Mouse (Mus musculus) midbrain, embryonic 14.5 days (tissue): ENCODE results near the gene Sfxn5. TPM values are rescaled to one million over a fixed set of nuclear protein-coding genes. Genes with fewer than 3 reads are reported as not detected.
A peak's percentile ranks its signal among the peaks of the same experiment; 100 is the strongest.

Source experiments
- ATAC-seq: fragments of 200-750 bp; cut with Nextera tagmentation; 2 replicates; pipeline ENCODE4 v1.8.0; 2017; ENCODE audit warnings: moderate number of reproducible peaks, moderate library complexity; ENCODE audit not compliant: low FRiP score, low TSS enrichment
- DNase-seq: peaks from one replicate; pipeline ENCODE4 v3.0.0-alpha.2; 2015
- H3K27ac ChIP-seq: fragments of 300-500 bp; sonication (generic); replicated peaks from 2 replicates; pipeline ENCODE4 v1.5.1; 2014; ENCODE audit warnings: mild to moderate bottlenecking, low read depth, low read length, moderate library complexity
- H3K27me3 ChIP-seq: fragments of 300-500 bp; sonication (generic); 2 replicates; pipeline ENCODE4 v1.6.1; 2014; ENCODE audit warnings: low read length, control low read depth, mixed read lengths; ENCODE audit not compliant: control insufficient read depth, insufficient read depth
- H3K36me3 ChIP-seq: fragments of 300-500 bp; sonication (generic); 2 replicates; pipeline ENCODE4 v1.6.1; 2014; ENCODE audit warnings: low read length, control low read depth; ENCODE audit not compliant: control insufficient read depth, insufficient read depth
- H3K4me1 ChIP-seq: fragments of 300-500 bp; sonication (generic); 2 replicates; pipeline ENCODE4 v1.6.1; 2014; ENCODE audit warnings: mild to moderate bottlenecking, antibody characterized with exemption, low read length, control low read depth; ENCODE audit not compliant: control insufficient read depth, insufficient read depth
- H3K4me2 ChIP-seq: fragments of 300-500 bp; sonication (generic); 2 replicates; pipeline ENCODE4 v1.6.1; 2014; ENCODE audit warnings: mild to moderate bottlenecking, low read length, moderate library complexity
- H3K4me3 ChIP-seq: fragments of 300-500 bp; sonication (generic); replicated peaks from 2 replicates; pipeline ENCODE4 v1.5.1; 2014; ENCODE audit warnings: low read depth, low read length
- H3K9ac ChIP-seq: fragments of 300-500 bp; sonication (generic); replicated peaks from 2 replicates; pipeline ENCODE4 v1.6.1; 2014; ENCODE audit warnings: mild to moderate bottlenecking, low read length, moderate library complexity
- H3K9me3 ChIP-seq: fragments of 300-500 bp; sonication (generic); 2 replicates; pipeline ENCODE4 v1.6.1; 2016; ENCODE audit warnings: low read length, control low read depth, mixed read lengths; ENCODE audit not compliant: control insufficient read depth
- WGBS: fragments of 180-500 bp; shearing (Covaris S2); extraction: QIAGEN DNeasy Blood & Tissue Kit; methylation state at CpG from one replicate; pipeline ENCODE4 v1.1.7; 2014; 5-methylcytosine and 5-hydroxymethylcytosine counted together
- polyA plus RNA-seq: library from polyadenylated mRNA; unstranded; fragments of >200 nt; fragmentation: Nextera tagmentation; extraction: Ambion mirVana; gene quantifications from 2 replicates; pipeline ENCODE4 v1.2.1, GENCODE M21; 2014

Sfxn5 gene
- polyA plus RNA-seq, 1 experiment from 2014 or later, result 15.6 TPM

DNA sequence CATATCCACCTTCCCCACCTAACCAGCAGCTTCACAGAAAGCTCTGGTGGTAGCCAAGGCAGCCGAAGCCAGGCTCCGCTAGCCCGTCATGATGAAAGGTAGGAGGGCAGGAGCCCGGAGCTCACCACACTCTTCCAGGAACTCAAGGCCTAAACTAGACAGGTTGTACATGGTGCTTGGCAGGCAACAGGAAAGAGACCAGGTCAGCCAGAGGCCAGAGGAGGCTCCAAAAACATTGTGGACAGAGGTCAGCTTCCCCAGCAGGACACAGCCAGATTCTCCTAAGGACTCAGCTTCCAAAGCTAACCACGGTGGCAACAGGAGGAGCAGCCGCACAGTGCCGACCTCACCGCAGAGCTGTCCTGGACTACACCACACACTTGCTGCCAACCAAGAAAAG is 9.8 kb upstream of the Sfxn5 start:
- Histone ChIP-seq H3K27me3 (no peaks in the 10 kb centered on the region), H3K4me1 (no peaks in the 10 kb centered on the region), H3K36me3 (peaks cover 20% of the 10 kb centered on the region), H3K9ac (no peak overlapping the region), H3K4me2 (no peak overlapping the region), H3K9me3 (no peaks in the 10 kb centered on the region), H3K27ac (no peak overlapping the region), H3K4me3 (no peak overlapping the region)
- ATAC-seq, result no peak
- 94% methylated on average over 8 of the region's 8 CpGs for WGBS
- DNase-seq, result no peak

DNA sequence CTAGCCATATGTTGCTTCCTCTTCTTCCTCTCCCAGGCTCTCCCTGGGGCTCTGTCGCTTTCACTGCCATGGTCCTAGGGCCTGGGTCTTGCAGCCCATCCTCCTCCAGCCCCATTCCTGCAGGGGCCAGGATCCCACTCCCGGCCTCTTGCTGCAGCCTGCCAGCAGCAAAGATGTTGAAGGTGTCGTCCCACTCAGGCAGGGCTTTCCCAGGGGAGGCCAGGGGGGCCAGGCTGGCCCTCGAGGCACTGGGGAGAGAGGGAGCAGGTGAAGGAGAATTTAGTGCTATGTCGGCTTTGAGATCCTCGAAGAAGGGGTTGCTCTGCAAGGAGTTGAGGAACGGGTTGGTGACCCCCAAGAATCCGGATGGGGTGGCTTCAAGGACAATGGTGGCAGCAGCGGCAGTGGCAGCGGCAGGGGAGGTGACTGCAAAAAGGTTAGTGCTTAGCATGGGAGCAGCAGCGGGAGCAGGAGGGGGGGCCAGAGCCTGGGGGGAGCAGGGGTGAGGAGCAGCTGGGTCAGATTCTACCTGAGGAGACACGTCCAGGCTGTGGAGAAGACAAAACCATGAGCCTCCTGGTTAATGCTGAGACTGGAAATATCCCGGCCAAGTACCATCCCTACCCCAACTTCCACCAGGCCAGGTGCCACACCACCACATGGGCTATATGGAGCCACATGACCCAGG is 8.7 kb upstream of the Sfxn5 start:
- H3K27ac ChIP-seq, result no peak overlapping the region
- H3K4me3 ChIP-seq, result no peak overlapping the region
- no peak overlapping the region for H3K9ac ChIP-seq
- no peaks in the 10 kb centered on the region for H3K9me3 ChIP-seq
- DNase-seq, result no peak
- H3K36me3 ChIP-seq, result peaks cover 18% of the 10 kb centered on the region
- no peaks in the 10 kb centered on the region for H3K27me3 ChIP-seq
- no peaks in the 10 kb centered on the region for H3K4me1 ChIP-seq
- 67% methylated on average over 13 of the region's 13 CpGs for WGBS
- H3K4me2 ChIP-seq, result no peak overlapping the region
- no peak for ATAC-seq

DNA sequence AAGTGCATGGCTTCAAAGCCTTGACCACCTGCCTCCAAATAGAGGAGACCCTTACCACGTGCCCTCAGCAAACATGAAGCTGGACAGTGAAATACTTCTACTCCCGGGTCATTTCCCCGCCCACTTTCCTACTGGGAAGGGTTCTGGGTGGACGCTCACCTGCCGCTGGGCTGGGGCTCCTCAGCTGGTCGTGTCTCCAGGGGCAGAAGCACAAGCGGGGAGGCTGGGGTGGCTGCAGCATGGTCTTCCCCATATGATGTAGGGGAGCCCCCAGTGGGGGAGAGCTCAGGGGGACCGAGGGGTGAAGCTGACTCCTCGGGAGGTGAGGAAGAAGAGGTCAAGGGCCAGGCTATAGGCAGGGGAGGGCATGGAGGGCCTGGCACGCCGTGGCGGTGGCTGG is 7.0 kb upstream of the Sfxn5 start:
- no peak for ATAC-seq
- Histone ChIP-seq H3K4me2 (no peak overlapping the region), H3K27me3 (no peaks in the 10 kb centered on the region; the same call in 1 of the 2 replicates), H3K36me3 (peaks cover 24% of the 10 kb centered on the region), H3K9ac (no peak overlapping the region), H3K4me1 (no peaks in the 10 kb centered on the region), H3K4me3 (no peak overlapping the region), H3K9me3 (no peaks in the 10 kb centered on the region), H3K27ac (no peak overlapping the region)
- DNase-seq, result no peak
- WGBS, result 74% methylated on average over 12 of the region's 12 CpGs

DNA sequence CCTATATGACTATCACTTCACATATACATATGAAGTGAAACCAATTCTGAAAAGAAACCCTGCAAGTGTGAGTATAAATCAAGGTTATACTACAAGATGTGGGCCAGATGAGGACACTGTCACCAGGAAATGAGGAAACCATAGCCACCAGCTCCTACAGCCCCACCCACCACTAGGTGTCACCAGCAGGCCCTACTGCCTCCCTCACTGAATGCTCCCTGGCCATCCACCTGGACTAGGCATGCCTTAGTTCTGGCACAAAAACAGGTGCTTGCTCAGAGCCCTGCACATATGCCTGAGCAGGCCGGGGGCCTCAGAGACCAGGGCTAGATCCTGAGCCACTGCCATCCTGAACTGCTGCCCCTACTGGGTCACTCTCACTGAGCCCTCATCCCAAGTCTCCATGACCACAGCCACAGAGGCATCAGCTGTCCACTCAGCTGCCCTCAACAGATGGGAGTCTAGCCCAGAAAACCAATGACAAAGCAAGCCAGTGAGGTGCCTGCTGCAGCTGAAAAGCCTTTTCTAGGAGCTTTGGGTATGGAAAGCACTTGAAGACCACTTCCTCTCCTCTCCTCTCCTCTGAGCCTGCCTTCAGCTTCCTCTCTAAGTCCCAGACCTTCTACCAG is 6.2 kb upstream of the Sfxn5 start:
- DNase-seq, result peak; percentile 20
- Histone ChIP-seq H3K4me1 (no peaks in the 10 kb centered on the region), H3K9ac (no peak overlapping the region), H3K9me3 (no peaks in the 10 kb centered on the region), H3K4me3 (no peak overlapping the region), H3K4me2 (no peak overlapping the region), H3K27me3 (no peaks in the 10 kb centered on the region; the same call in 1 of the 2 replicates), H3K36me3 (peaks cover 24% of the 10 kb centered on the region), H3K27ac (no peak overlapping the region)
- no peak for ATAC-seq
- 83% methylated on average over 1 of the region's 1 CpGs for WGBS

DNA sequence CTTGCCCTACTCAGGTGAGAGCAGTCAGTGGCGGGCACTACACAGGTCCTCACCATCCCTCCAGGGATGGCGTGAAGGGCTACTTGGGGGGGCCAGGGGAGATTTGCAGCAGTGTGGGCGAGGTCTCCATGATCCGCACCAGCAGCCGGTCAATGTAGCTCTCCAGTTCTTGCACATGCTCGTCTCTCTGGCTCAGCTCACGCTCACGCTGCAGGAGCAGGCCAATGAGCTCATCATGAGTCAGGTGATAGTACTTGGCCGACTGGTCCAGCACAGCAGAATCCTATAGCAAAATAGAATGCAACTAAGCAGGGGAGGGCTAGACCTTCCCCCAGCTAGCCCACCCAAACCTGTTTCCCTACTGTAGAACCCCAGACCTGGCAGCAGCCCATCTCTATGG is 3.7 kb upstream of the Sfxn5 start:
- peaks cover 21% of the 10 kb centered on the region for H3K36me3 ChIP-seq
- 86% methylated on average over 9 of the region's 9 CpGs for WGBS
- H3K27ac ChIP-seq, result no peak overlapping the region
- DNase-seq, result no peak
- no peak overlapping the region for H3K9ac ChIP-seq
- peaks cover 5% of the 10 kb centered on the region; the same call in 1 of the 2 replicates for H3K4me1 ChIP-seq
- H3K4me2 ChIP-seq, result no peak overlapping the region
- H3K4me3 ChIP-seq, result no peak overlapping the region
- H3K27me3 ChIP-seq, result no peaks in the 10 kb centered on the region; the same call in 1 of the 2 replicates
- no peaks in the 10 kb centered on the region for H3K9me3 ChIP-seq
- ATAC-seq, result no peak

DNA sequence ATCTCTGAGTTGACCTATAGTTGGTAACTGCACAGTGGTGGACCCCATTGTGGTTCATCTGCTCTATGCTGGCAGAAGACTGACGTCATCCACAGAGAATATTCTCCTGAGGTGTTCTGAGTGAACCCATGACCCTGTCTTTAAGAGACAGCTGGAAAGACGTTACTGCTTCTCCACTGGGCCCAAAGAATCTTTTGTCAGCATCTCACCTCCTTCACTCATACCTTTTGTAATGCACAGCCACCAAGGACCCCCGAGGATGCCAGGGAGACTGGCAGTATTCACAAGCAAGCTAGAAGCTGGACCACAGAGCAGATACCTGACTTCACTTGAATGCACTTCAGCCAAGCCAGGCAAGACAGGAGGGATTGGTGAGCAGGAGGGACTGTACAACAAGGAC is 2.1 kb upstream of the Sfxn5 start:
- H3K27me3 ChIP-seq, result no peaks in the 10 kb centered on the region; the same call in 1 of the 2 replicates
- WGBS, result 64% methylated on average over 3 of the region's 3 CpGs
- H3K9me3 ChIP-seq, result no peaks in the 10 kb centered on the region
- ATAC-seq (no peak), DNase-seq (no peak)
- no peak overlapping the region for H3K9ac ChIP-seq
- H3K36me3 ChIP-seq, result peaks cover 11% of the 10 kb centered on the region; the same call in 1 of the 2 replicates
- no peak overlapping the region for H3K4me2 ChIP-seq
- no peak overlapping the region for H3K27ac ChIP-seq
- H3K4me1 ChIP-seq, result peaks cover 7% of the 10 kb centered on the region; the same call in 1 of the 2 replicates
- H3K4me3 ChIP-seq, result no peak overlapping the region

DNA sequence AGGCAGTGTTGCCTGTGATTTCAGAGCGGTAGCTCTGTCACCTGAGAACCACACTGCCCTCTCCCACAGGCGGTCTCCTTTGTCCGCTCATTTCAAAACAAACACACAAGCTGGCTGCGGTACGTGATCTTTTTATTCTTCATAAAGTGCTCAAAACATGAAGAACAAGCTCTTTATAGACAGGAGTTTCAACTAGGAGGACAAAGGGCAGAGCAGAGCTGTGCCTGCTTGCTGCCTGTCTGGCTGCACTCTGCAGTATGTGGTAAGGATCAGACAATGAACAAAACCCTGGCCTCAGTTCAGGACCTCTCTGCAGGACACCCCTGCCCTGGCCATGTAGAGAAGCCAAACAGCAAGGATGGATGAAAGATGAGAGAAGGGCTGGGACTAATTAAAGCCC is 1.6 kb upstream of the Sfxn5 start:
- WGBS, result 73% methylated on average over 5 of the region's 5 CpGs
- DNase-seq (no peak), ATAC-seq (no peak)
- Histone ChIP-seq H3K27me3 (no peaks in the 10 kb centered on the region; the same call in 1 of the 2 replicates), H3K4me3 (no peak overlapping the region), H3K27ac (no peak overlapping the region), H3K4me1 (peaks cover 7% of the 10 kb centered on the region; the same call in 1 of the 2 replicates), H3K4me2 (no peak overlapping the region), H3K36me3 (peaks cover 11% of the 10 kb centered on the region; the same call in 1 of the 2 replicates), H3K9ac (no peak overlapping the region), H3K9me3 (no peaks in the 10 kb centered on the region)

DNA sequence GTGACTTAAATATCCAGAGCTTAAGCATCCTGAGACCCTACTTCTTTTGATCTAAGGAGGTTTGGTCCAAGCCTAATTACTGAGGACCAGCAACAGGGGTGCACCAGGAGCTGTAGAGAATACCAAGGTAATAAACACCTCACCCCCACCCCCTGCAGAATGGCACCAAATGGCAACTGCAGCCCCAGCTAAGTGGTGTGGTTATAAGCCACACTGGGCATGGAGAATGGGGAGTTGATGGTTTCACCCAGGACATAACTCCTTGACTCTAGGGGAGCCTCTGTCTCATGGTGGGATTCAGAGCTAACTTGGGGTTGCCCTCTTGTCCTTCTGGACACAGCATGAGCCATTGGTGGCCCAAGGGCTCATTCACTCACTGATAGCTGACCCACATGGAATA is 1.0 kb upstream of the Sfxn5 start:
- Histone ChIP-seq H3K4me1 (peaks cover 7% of the 10 kb centered on the region; the same call in 1 of the 2 replicates), H3K27ac (no peak overlapping the region), H3K9me3 (no peaks in the 10 kb centered on the region), H3K36me3 (peaks cover 11% of the 10 kb centered on the region; the same call in 1 of the 2 replicates), H3K4me3 (no peak overlapping the region; the same call in 1 of the 2 replicates), H3K4me2 (peak overlapping the region; percentile 99; the same call in 1 of the 2 replicates), H3K9ac (no peak overlapping the region), H3K27me3 (no peaks in the 10 kb centered on the region; the same call in 1 of the 2 replicates)
- ATAC-seq (no peak), DNase-seq (no peak)
